Mouse (Mus musculus): ENCODE results near the gene Rbfox1.

DNA sequence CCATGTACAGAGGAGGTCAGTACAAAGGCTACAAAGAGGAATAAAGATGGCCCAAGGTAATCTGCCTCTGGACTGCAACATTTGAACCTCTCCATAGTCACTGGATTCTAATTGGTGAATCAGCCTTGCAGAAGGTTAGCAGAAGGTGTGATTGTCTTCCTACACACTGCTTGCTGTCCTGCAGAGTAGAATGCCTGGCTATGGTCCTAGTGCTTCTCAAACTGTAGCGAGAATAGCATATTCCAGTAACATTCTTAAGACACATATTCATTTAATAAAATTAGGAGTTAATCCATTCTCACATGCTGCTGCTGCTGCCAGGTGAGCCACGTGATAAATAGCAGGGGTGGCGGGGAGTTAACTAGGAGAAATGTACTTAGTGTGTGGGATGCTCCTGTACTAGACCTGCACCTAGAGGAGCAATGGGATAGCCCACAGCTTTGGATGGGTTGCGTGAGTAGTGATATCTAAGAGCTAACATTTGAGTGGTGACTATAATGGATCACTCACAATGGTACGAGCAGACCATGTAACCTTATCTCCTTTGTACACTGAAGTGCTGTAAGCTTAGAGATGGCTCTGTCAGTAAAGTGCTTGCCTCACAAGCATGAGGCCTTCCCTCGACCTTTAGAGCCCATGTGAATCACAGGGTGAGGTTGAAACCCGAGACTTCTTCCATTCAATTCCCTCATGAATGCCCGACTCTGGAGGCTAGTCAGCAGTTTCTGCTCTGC, 511.7 kb downstream of the Rbfox1 start:
- TF ChIP-seq CTCF (IDR thresholded peaks at IDR 0.05; ENCODE audit: borderline replicate concordance, control insufficient read depth, extremely low read depth, insufficient read depth, low read length, poor library complexity): no peak
- TF ChIP-seq POLR2A (IDR thresholded peaks at IDR 0.05; ENCODE audit: control insufficient read depth, extremely low read depth, insufficient read depth, low read length, poor library complexity): no peak

Data from thymus, adult 2 months (tissue).